11 mouse cellular contexts compared by ENCODE assay signal in genomic region chr4:121003611-121004091, GRCm38 (mm10). TPM values are rescaled to one million over a fixed set of nuclear protein-coding genes. Genes with fewer than 3 reads are reported as not detected.
DNase-seq lines count a peak whose midpoint lies in the region; ATAC-seq and TF ChIP-seq lines count a peak whose summit lies in the region.
"Had no signal": no experiment of that assay in that cellular context is flagged by ENCODE, and none has a peak within 500 bp of the region (broad histone marks: within the 10 kb centered on the region; RNA-seq: fewer than 3 reads in every experiment).

No protein-coding gene starts in this region.

- H3K27ac ChIP-seq in stomach, embryonic 14.5 days (ENCODE audit: low read length): no peak overlapping the region; the same call in 1 of the 2 replicates
- H3K27ac ChIP-seq in stomach, postnatal 0 days (replicated peaks): no peak overlapping the region
- H3K27ac ChIP-seq in liver, embryonic 13.5 days: peak overlapping the region; percentile 9; the same call in 1 of the 2 replicates
- no peak overlapping the region for H3K27ac ChIP-seq in intestine, embryonic 15.5 days

- 13% methylated on average over 3 of the region's 3 CpGs for WGBS in stomach, embryonic 14.5 days
- 30% methylated on average over 3 of the region's 3 CpGs for WGBS in stomach, postnatal 0 days
- WGBS in liver, embryonic 13.5 days (ENCODE audit: insufficient replicate concordance): 38% methylated on average over 3 of the region's 3 CpGs
- WGBS in intestine, embryonic 15.5 days: 18% methylated on average over 3 of the region's 3 CpGs

- H3K27me3 ChIP-seq in stomach, embryonic 14.5 days (ENCODE audit: control insufficient read depth, insufficient read depth, low read length): no peaks in the 10 kb centered on the region
- no peaks in the 10 kb centered on the region for H3K27me3 ChIP-seq in stomach, postnatal 0 days (ENCODE audit: control insufficient read depth, insufficient read depth, low read length)
- no peaks in the 10 kb centered on the region for H3K27me3 ChIP-seq in liver, embryonic 13.5 days
- no peaks in the 10 kb centered on the region for H3K27me3 ChIP-seq in intestine, embryonic 15.5 days (replicated peaks)

- no peaks in the 10 kb centered on the region for H3K9me3 ChIP-seq in stomach, embryonic 14.5 days (ENCODE audit: control insufficient read depth, low read depth, low read length)
- no peaks in the 10 kb centered on the region for H3K9me3 ChIP-seq in stomach, postnatal 0 days (ENCODE audit: control insufficient read depth, low read length)
- no peaks in the 10 kb centered on the region for H3K9me3 ChIP-seq in liver, embryonic 13.5 days (replicated peaks)
- no peaks in the 10 kb centered on the region for H3K9me3 ChIP-seq in intestine, embryonic 15.5 days

- H3K4me1 ChIP-seq in stomach, embryonic 14.5 days (ENCODE audit: control insufficient read depth, insufficient read depth, low read length): peaks cover 30% of the 10 kb centered on the region
- H3K4me1 ChIP-seq in stomach, postnatal 0 days (replicated peaks; ENCODE audit: control insufficient read depth, insufficient read depth): peaks cover 5% of the 10 kb centered on the region; the same call in 1 of the 2 replicates
- H3K4me1 ChIP-seq in liver, embryonic 13.5 days (replicated peaks): peaks cover 93% of the 10 kb centered on the region
- H3K4me1 ChIP-seq in intestine, embryonic 15.5 days (replicated peaks): peaks cover 13% of the 10 kb centered on the region

- no peak overlapping the region for H3K9ac ChIP-seq in stomach, embryonic 14.5 days (replicated peaks; ENCODE audit: low read depth, low read length)
- no peak overlapping the region for H3K9ac ChIP-seq in stomach, postnatal 0 days (ENCODE audit: low read length)
- H3K9ac ChIP-seq in liver, embryonic 13.5 days: no peak overlapping the region
- H3K9ac ChIP-seq in intestine, embryonic 15.5 days: no peak overlapping the region

- no peaks in the 10 kb centered on the region for H3K36me3 ChIP-seq in stomach, embryonic 14.5 days (ENCODE audit: control insufficient read depth, insufficient read depth, low read length)
- no peaks in the 10 kb centered on the region for H3K36me3 ChIP-seq in stomach, postnatal 0 days (ENCODE audit: control insufficient read depth, insufficient read depth, low read length)
- 0 out of 2 replicates have a peak, but pooled peaks cover 3% of the 10 kb centered on the region for H3K36me3 ChIP-seq in liver, embryonic 13.5 days
- H3K36me3 ChIP-seq in intestine, embryonic 15.5 days: no peaks in the 10 kb centered on the region

- H3K4me3 ChIP-seq in stomach, embryonic 14.5 days (ENCODE audit: low read depth, low read length): no peak overlapping the region
- no peak overlapping the region for H3K4me3 ChIP-seq in stomach, postnatal 0 days (ENCODE audit: low read depth, low read length)
- H3K4me3 ChIP-seq in liver, embryonic 13.5 days (replicated peaks): no peak overlapping the region
- H3K4me3 ChIP-seq in intestine, embryonic 15.5 days (replicated peaks): no peak overlapping the region

- H3K4me2 ChIP-seq in stomach, embryonic 14.5 days (replicated peaks; ENCODE audit: low read depth, low read length): no peak overlapping the region
- H3K4me2 ChIP-seq in stomach, postnatal 0 days (replicated peaks; ENCODE audit: low read depth): no peak overlapping the region
- H3K4me2 ChIP-seq in liver, embryonic 13.5 days: no peak overlapping the region
- H3K4me2 ChIP-seq in intestine, embryonic 15.5 days (replicated peaks): no peak overlapping the region

- ATAC-seq in stomach, embryonic 14.5 days (ENCODE audit: insufficient number of reproducible peaks, insufficient read depth, low FRiP score, low read depth): peak; percentile 33; the same call in 1 of the 2 replicates
- no peak for ATAC-seq in stomach, postnatal 0 days (ENCODE audit: low FRiP score, low TSS enrichment)
- no peak for ATAC-seq in liver, embryonic 13.5 days (ENCODE audit: low read depth)
- no peak for ATAC-seq in intestine, embryonic 15.5 days

- peak; percentile 88 for DNase-seq in heart, adult 11 months
- no peak for DNase-seq in heart, adult 8-10 months (ENCODE audit: low spot score)
- DNase-seq in stomach, postnatal 0 days (ENCODE audit: low spot score): no peak
- DNase-seq in liver, embryonic 13.5 days: no peak
- no peak for DNase-seq in thymus, postnatal 25 days
- DNase-seq in kidney, postnatal 4 days: no peak
- DNase-seq: adrenal gland, postnatal 14 days; gastrocnemius, postnatal 36 days had no signal

- no peak for TF ChIP-seq CTCF in stomach, postnatal 0 days (IDR thresholded peaks at IDR 0.05; ENCODE audit: low read depth)

- TF ChIP-seq EP300 in stomach, postnatal 0 days (optimal IDR thresholded peaks at IDR 0.05): no peak

RNA-seq across cellular contexts. Expression of gene Smap2, which starts 13.4 kb away (rescaled TPM):
- 10 to 100 TPM; 39.1 to 57.5 (median 49.1) TPM for total RNA-seq in heart, adult 8-10 months (2022)
- 15.2 and 16.8 TPM in 2 replicates for polyA plus RNA-seq in stomach, embryonic 14.5 days (2014; fragmentation: Nextera tagmentation; extraction: Ambion mirVana)
- 16.1 and 17.3 TPM in 2 replicates for polyA plus RNA-seq in stomach, postnatal 0 days (2015; fragmentation: Nextera tagmentation; extraction: Ambion mirVana)
- 19.8 and 23.7 TPM in 2 replicates for polyA plus RNA-seq in liver, embryonic 13.5 days (2015; fragmentation: Nextera tagmentation; extraction: Ambion mirVana)
- 15.1 and 16.1 TPM in 2 replicates for polyA plus RNA-seq in intestine, embryonic 15.5 days (2015; fragmentation: Nextera tagmentation; extraction: Ambion mirVana)

RNA-seq across cellular contexts. Expression of gene Col9a2, which starts 35.5 kb away (rescaled TPM):
- not detected for total RNA-seq in heart, adult 8-10 months (2022)
- polyA plus RNA-seq in stomach, embryonic 14.5 days (2014; fragmentation: Nextera tagmentation; extraction: Ambion mirVana): 8.1 and 9.9 TPM in 2 replicates
- polyA plus RNA-seq in stomach, postnatal 0 days (2015; fragmentation: Nextera tagmentation; extraction: Ambion mirVana): 5.7 and 7.6 TPM in 2 replicates
- polyA plus RNA-seq in liver, embryonic 13.5 days (2015; fragmentation: Nextera tagmentation; extraction: Ambion mirVana): 1.8 and 2.3 TPM in 2 replicates
- polyA plus RNA-seq in intestine, embryonic 15.5 days (2015; fragmentation: Nextera tagmentation; extraction: Ambion mirVana): 11.1 and 12.0 TPM in 2 replicates
- polyA plus RNA-seq: C2C12 had no signal

RNA-seq across cellular contexts. Expression of gene Zfp69, which starts 52.2 kb away (rescaled TPM):
- 1 to 10 TPM in 2 of 4 experiments, under 1 TPM in 2; 0.69 to 1.7 (median 1.2) TPM for total RNA-seq in heart, adult 8-10 months (2022)
- 6.4 and 6.5 TPM in 2 replicates for polyA plus RNA-seq in stomach, embryonic 14.5 days (2014; fragmentation: Nextera tagmentation; extraction: Ambion mirVana)
- 1.9 and 2.3 TPM in 2 replicates for polyA plus RNA-seq in stomach, postnatal 0 days (2015; fragmentation: Nextera tagmentation; extraction: Ambion mirVana)
- polyA plus RNA-seq in liver, embryonic 13.5 days (2015; fragmentation: Nextera tagmentation; extraction: Ambion mirVana): 1.8 and 2.0 TPM in 2 replicates
- 6.0 and 6.3 TPM in 2 replicates for polyA plus RNA-seq in intestine, embryonic 15.5 days (2015; fragmentation: Nextera tagmentation; extraction: Ambion mirVana)
